Mouse (Mus musculus) adrenal gland, postnatal 14 days (tissue): ENCODE data around the gene Actr8. TPM values are rescaled to one million over a fixed set of nuclear protein-coding genes. Genes with fewer than 3 reads are reported as not detected.

ENCODE experiments used
- DNase-seq: peaks from one replicate; pipeline ENCODE4 v3.0.0; 2021; ENCODE audit warnings: mixed read lengths
- microRNA-seq, 2 experiments: library from miRNA; unstranded; fragments of <30 nt; microRNA quantifications; one replicate each; pipeline ENCODE4 v1.2.0; 2021
- total RNA-seq: library from RNA; stranded (reverse); gene quantifications from 2 replicates; pipeline ENCODE4 v1.2.3, GENCODE M21; 2021

The Actr8 gene
- total RNA-seq, 1 experiment from 2014 or later: 52.4 TPM

DNA sequence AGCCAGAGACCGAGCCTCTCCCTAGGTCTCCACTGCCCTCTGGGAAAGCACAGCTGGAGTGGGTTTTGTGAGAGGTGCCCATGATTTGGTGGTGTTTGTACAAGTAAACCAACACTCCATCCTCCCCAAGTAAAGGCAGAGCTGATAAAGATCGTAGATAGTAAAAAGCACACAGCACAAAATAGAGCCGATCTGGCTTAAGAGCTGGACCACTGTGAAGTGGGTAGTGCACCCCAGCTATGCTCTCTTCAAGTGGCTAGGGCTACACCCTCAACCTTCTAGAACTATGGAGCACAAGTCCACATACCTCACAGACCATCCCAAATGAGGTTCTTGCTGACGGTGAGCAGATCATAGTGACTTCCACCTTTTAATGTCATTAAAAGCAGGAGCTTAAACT, 61.3 kb downstream of the Actr8 start:
- DNase-seq: no peak

- DNase-seq: no peak
Observed at GRCm38 (mm10) chr14:30041836-30042235, 63.7 kb downstream of the Actr8 start.

GRCm38 (mm10) chr14:30043356-30043940, 65.3 kb downstream of the Actr8 start:
- DNase-seq: peak; percentile 15

DNA sequence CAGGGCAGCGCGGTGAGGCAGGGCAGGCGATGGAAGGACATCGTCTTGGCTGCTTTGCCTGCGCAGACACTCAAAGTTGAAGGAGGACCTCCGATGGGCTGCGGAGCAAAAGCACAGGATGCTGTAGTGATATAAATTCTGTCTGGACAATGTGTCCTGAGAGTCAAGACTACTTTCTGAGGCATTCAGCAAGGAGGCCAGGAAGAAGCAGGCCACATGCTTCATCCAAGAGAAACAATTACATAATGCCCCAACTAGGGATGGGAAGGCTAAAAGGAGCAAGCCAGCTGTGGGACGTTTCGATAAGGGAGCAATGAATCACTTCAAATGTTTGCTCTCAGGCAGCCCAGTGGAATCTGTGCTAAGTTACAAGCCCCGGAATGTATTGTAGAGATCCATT, 67.1 kb downstream of the Actr8 start:
- no peak for DNase-seq

GRCm38 (mm10) chr14:30045704-30046220, 67.6 kb downstream of the Actr8 start:
- no peak for DNase-seq

GRCm38 (mm10) chr14:30046976-30047375, 68.8 kb downstream of the Actr8 start:
- no peak for DNase-seq

DNA sequence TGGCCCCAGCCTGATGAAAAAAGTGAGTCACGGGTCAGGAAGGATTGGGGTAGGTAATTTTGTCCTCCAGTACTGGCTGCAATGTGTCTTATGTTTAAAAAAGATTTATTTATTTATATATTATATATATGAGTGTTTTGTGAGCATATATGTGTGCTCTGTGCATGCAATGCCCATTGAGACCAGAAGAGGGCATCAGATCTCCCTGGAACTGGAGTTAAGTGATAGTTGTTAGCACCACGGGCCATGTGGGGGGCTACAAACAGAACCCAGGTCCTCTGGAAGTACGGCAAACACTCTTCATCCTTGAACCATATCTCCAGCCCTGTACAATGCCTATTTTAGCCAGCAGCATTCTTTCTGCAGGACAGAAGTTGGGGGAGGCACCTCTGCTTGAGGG, 69.9 kb downstream of the Actr8 start:
- DNase-seq: no peak

- no peak for DNase-seq
Observed at GRCm38 (mm10) chr14:30050280-30050679, 72.1 kb downstream of the Actr8 start.

DNA sequence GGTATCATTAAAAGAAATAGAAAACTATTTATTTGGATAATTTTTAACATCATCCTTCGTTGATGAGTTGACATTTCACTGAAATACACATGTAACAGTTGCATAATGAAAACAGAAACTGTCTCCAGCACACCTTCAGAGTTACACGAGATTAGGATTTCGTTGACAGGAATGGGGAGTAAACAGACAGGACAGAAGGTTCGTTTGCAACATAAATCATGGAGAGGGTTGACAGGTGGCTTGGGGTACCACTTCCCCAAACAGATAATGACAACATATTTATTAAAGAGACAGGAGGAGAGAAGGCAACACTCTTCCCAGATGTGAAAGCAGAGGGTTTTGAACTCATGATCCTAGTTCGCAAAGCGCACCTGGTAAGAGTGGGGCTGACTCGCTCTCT, 76.8 kb downstream of the Actr8 start:
- no peak for DNase-seq

Small RNA genes within 50 kb of the gene (microRNA-seq; reads per million reads assigned to microRNA genes)
- 0 reads per million in 2 experiments for gene Mir6947

Other genes starting within 250 kb of the Actr8 start
- gene Selenok, start 10.0 kb upstream of the Actr8 start, total RNA-seq: 101 and 104 TPM in 2 replicates
- 2.2 and 2.3 TPM in 2 replicates for gene Il17rb, start 30.6 kb downstream of the Actr8 start, total RNA-seq
- gene Chdh, start 30.7 kb downstream of the Actr8 start, total RNA-seq: 21.1 and 23.9 TPM in 2 replicates